Mouse (Mus musculus) liver, postnatal 0 days (tissue): Measurements from ENCODE around the gene Mdfi. TPM values are rescaled to one million over a fixed set of nuclear protein-coding genes. Genes with fewer than 3 reads are reported as not detected.
A peak's percentile ranks its signal among the peaks of the same experiment; 100 is the strongest.

Source experiments
- ATAC-seq: fragments of 200-750 bp; cut with Nextera tagmentation; 2 replicates; pipeline ENCODE4 v1.8.0; 2017; ENCODE audit warnings: mild to moderate bottlenecking, moderate library complexity
- DNase-seq: peaks from one replicate; pipeline ENCODE4 v3.0.0-alpha.2; 2016
- H3K27ac ChIP-seq: fragments of 300-500 bp; sonication (generic); 2 replicates; pipeline ENCODE4 v1.5.1; 2014; ENCODE audit warnings: antibody characterized with exemption, moderate library complexity, mild to moderate bottlenecking, low read depth
- H3K27me3 ChIP-seq: fragments of 300-500 bp; sonication (generic); 2 replicates; pipeline ENCODE4 v1.6.1; 2014; ENCODE audit warnings: low read length, control low read depth, mixed read lengths; ENCODE audit not compliant: insufficient read depth
- H3K36me3 ChIP-seq: fragments of 300-500 bp; sonication (generic); replicated peaks from 2 replicates; pipeline ENCODE4 v1.6.1; 2014; ENCODE audit warnings: mild to moderate bottlenecking, control low read depth, low read length, moderate library complexity, mixed read lengths; ENCODE audit not compliant: insufficient read depth
- H3K4me1 ChIP-seq: fragments of 300-500 bp; sonication (generic); 2 replicates; pipeline ENCODE4 v1.6.1; 2014; ENCODE audit warnings: antibody characterized with exemption, mild to moderate bottlenecking, control low read depth; ENCODE audit not compliant: insufficient read depth
- H3K4me2 ChIP-seq: fragments of 300-500 bp; sonication (generic); 2 replicates; pipeline ENCODE4 v1.6.1; 2014; ENCODE audit warnings: low read depth, mild to moderate bottlenecking, low read length, moderate library complexity, mixed read lengths
- H3K4me3 ChIP-seq: fragments of 300-500 bp; sonication (generic); 2 replicates; pipeline ENCODE4 v1.5.1; 2014; ENCODE audit warnings: low read depth, low read length
- H3K9ac ChIP-seq: fragments of 300-500 bp; sonication (generic); replicated peaks from 2 replicates; pipeline ENCODE4 v1.6.1; 2014; ENCODE audit warnings: mild to moderate bottlenecking, moderate library complexity
- H3K9me3 ChIP-seq: fragments of 300-500 bp; sonication (generic); 2 replicates; pipeline ENCODE4 v1.6.1; 2016; ENCODE audit warnings: mild to moderate bottlenecking, control low read depth, low read length, mixed read lengths
- CTCF ChIP-seq: sonication (generic); IDR thresholded peaks from 2 replicates; pipeline ENCODE4 v1.5.1; 2016; ENCODE audit warnings: antibody characterized with exemption, low read depth
- EP300 ChIP-seq: IDR thresholded peaks from 2 replicates; pipeline ENCODE4 v1.6.1; 2016; ENCODE audit warnings: antibody characterized with exemption, low read depth, mild to moderate bottlenecking
- WGBS: fragments of 180-500 bp; shearing (Covaris S2); extraction: QIAGEN DNeasy Blood & Tissue Kit; methylation state at CpG from one replicate; pipeline ENCODE4 v1.1.7; 2014; ENCODE audit not compliant: insufficient replicate concordance; 5-methylcytosine and 5-hydroxymethylcytosine counted together
- polyA plus RNA-seq: library from polyadenylated mRNA; unstranded; fragments of >200 nt; fragmentation: Nextera tagmentation; extraction: Ambion mirVana; gene quantifications from 2 replicates; pipeline ENCODE4 v1.2.1, GENCODE M21; 2015

Mdfi gene
- polyA plus RNA-seq, 1 experiment from 2014 or later, result 0.82 TPM

- H3K9me3 ChIP-seq, result no peaks in the 10 kb centered on the region
- ATAC-seq, result no peak
- peaks cover 9% of the 10 kb centered on the region for H3K4me1 ChIP-seq
- no peaks in the 10 kb centered on the region for H3K27me3 ChIP-seq
- H3K9ac ChIP-seq, result no peak overlapping the region
- H3K36me3 ChIP-seq, result peaks cover 29% of the 10 kb centered on the region
- H3K4me3 ChIP-seq, result 0 out of 2 replicates have a peak overlapping the region, but pooled peaks have one; percentile 8
- DNase-seq, result no peak
- 78% methylated on average over 26 of the region's 26 CpGs for WGBS
- H3K27ac ChIP-seq, result no peak overlapping the region
- H3K4me2 ChIP-seq, result peak overlapping the region; percentile 44
- TF ChIP-seq CTCF (no peak), EP300 (no peak)
These were observed 42.6 kb upstream of the Mdfi start for GRCm38 (mm10) chr17:47876776-47877714.

DNA sequence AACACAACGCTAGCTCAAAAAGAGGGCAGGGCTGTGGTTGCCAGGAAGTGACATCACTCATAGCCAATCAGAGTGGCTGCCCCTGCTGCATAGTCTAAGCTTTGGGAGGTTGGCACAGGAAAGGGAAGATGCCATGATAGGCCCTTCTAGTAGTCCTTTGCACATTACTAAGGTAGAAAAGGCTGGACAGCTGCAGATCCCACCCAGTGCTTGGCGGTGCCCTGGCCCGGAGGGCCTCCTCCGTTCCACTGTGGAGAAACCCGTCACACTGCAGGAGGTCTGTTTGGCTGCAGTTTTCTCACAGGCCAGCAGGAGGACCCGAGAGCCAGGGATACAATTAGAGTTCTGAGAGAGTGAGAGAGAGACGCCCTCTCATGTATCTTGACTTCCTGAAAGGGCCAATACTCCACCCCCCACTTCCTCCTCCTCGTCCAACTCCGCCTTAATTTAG, 38.9 kb upstream of the Mdfi start:
- no peak overlapping the region for H3K9ac ChIP-seq
- no peaks in the 10 kb centered on the region for H3K27me3 ChIP-seq
- H3K36me3 ChIP-seq, result peaks cover 44% of the 10 kb centered on the region
- H3K4me1 ChIP-seq, result peaks cover 6% of the 10 kb centered on the region; the same call in 1 of the 2 replicates
- peak overlapping the region; percentile 39 for H3K4me2 ChIP-seq
- ATAC-seq, result peak; percentile 82
- H3K4me3 ChIP-seq, result 0 out of 2 replicates have a peak overlapping the region, but pooled peaks have one; percentile 2
- no peaks in the 10 kb centered on the region for H3K9me3 ChIP-seq
- TF ChIP-seq CTCF, result peak; percentile 92
- TF ChIP-seq EP300, result no peak
- no peak overlapping the region for H3K27ac ChIP-seq
- WGBS, result 10% methylated on average over 9 of the region's 9 CpGs
- peak; percentile 86 for DNase-seq

- no peak for TF ChIP-seq EP300
- TF ChIP-seq CTCF, result no peak
- Histone ChIP-seq H3K4me2 (no peak overlapping the region), H3K4me1 (peaks cover 6% of the 10 kb centered on the region; the same call in 1 of the 2 replicates), H3K27me3 (no peaks in the 10 kb centered on the region), H3K36me3 (peaks cover 44% of the 10 kb centered on the region), H3K4me3 (no peak overlapping the region), H3K27ac (no peak overlapping the region), H3K9me3 (no peaks in the 10 kb centered on the region), H3K9ac (no peak overlapping the region)
- 88% methylated on average over 31 of the region's 31 CpGs for WGBS
- DNase-seq (no peak), ATAC-seq (no peak)
These were observed 38.0 kb upstream of the Mdfi start for GRCm38 (mm10) chr17:47872311-47873011.

GRCm38 (mm10) chr17:47869874-47870273, 35.4 kb upstream of the Mdfi start:
- H3K4me3 ChIP-seq, result no peak overlapping the region
- peaks cover 6% of the 10 kb centered on the region; the same call in 1 of the 2 replicates for H3K4me1 ChIP-seq
- H3K9ac ChIP-seq, result no peak overlapping the region
- no peak overlapping the region for H3K4me2 ChIP-seq
- peaks cover 31% of the 10 kb centered on the region for H3K36me3 ChIP-seq
- TF ChIP-seq CTCF (no peak), EP300 (no peak)
- H3K27me3 ChIP-seq, result no peaks in the 10 kb centered on the region
- 74% methylated on average over 10 of the region's 10 CpGs for WGBS
- DNase-seq (no peak), ATAC-seq (no peak)
- no peaks in the 10 kb centered on the region for H3K9me3 ChIP-seq
- H3K27ac ChIP-seq, result no peak overlapping the region; the same call in 1 of the 2 replicates

GRCm38 (mm10) chr17:47866037-47866436, 31.5 kb upstream of the Mdfi start:
- ATAC-seq, result no peak

More at GRCm38 (mm10) chr17:47866037-47866436, 31.5 kb upstream of the Mdfi start:
- no peak overlapping the region for H3K27ac ChIP-seq
- H3K9ac ChIP-seq, result no peak overlapping the region
- H3K4me2 ChIP-seq, result no peak overlapping the region
- 54% methylated on average over 10 of the region's 10 CpGs for WGBS
- no peaks in the 10 kb centered on the region for H3K9me3 ChIP-seq
- no peak overlapping the region for H3K4me3 ChIP-seq
- H3K4me1 ChIP-seq, result peaks cover 3% of the 10 kb centered on the region; the same call in 1 of the 2 replicates
- DNase-seq, result no peak
- peaks cover 2% of the 10 kb centered on the region; the same call in 1 of the 2 replicates for H3K27me3 ChIP-seq
- no peak for TF ChIP-seq CTCF
- no peak for TF ChIP-seq EP300
- peaks cover 18% of the 10 kb centered on the region for H3K36me3 ChIP-seq
